Mouse (Mus musculus): ENCODE data around the gene Slc4a4. TPM values are rescaled to one million over a fixed set of nuclear protein-coding genes. Genes with fewer than 3 reads are reported as not detected.

The Slc4a4 gene
- polyA plus RNA-seq, 1 experiment = 6.3 TPM

- TF ChIP-seq CTCF (IDR thresholded peaks at IDR 0.05; ENCODE audit: borderline replicate concordance, extremely low read depth, insufficient read depth, insufficient read length) = no peak
- TF ChIP-seq POLR2A (IDR thresholded peaks at IDR 0.05; ENCODE audit: borderline replicate concordance, extremely low read depth, insufficient read depth, insufficient read length, poor library complexity, severe bottlenecking) = no peak
- no peak for DNase-seq (ENCODE audit: low read depth)
Measured at GRCm38 (mm10) chr5:88961351-88961761, 74.7 kb downstream of the Slc4a4 start.

- no peak for TF ChIP-seq POLR2A (IDR thresholded peaks at IDR 0.05; ENCODE audit: borderline replicate concordance, extremely low read depth, insufficient read depth, insufficient read length, poor library complexity, severe bottlenecking)
- TF ChIP-seq CTCF (IDR thresholded peaks at IDR 0.05; ENCODE audit: borderline replicate concordance, extremely low read depth, insufficient read depth, insufficient read length) = no peak
- no peak for DNase-seq (ENCODE audit: low read depth)
Measured at GRCm38 (mm10) chr5:88964685-88965290, 78.2 kb downstream of the Slc4a4 start.

- DNase-seq (ENCODE audit: low read depth) = no peak
- TF ChIP-seq POLR2A (IDR thresholded peaks at IDR 0.05; ENCODE audit: borderline replicate concordance, extremely low read depth, insufficient read depth, insufficient read length, poor library complexity, severe bottlenecking) (no peak), CTCF (IDR thresholded peaks at IDR 0.05; ENCODE audit: borderline replicate concordance, extremely low read depth, insufficient read depth, insufficient read length) (no peak)
Measured at GRCm38 (mm10) chr5:88966507-88966906, 79.9 kb downstream of the Slc4a4 start.

- TF ChIP-seq CTCF (IDR thresholded peaks at IDR 0.05; ENCODE audit: borderline replicate concordance, extremely low read depth, insufficient read depth, insufficient read length) (no peak), POLR2A (IDR thresholded peaks at IDR 0.05; ENCODE audit: borderline replicate concordance, extremely low read depth, insufficient read depth, insufficient read length, poor library complexity, severe bottlenecking) (no peak)
- DNase-seq (ENCODE audit: low read depth) = no peak
Measured at GRCm38 (mm10) chr5:88968923-88969639, 82.5 kb downstream of the Slc4a4 start.

GRCm38 (mm10) chr5:88971554-88971953 lies 84.9 kb downstream of the Slc4a4 start:
- TF ChIP-seq POLR2A (IDR thresholded peaks at IDR 0.05; ENCODE audit: borderline replicate concordance, extremely low read depth, insufficient read depth, insufficient read length, poor library complexity, severe bottlenecking) = no peak
- no peak for TF ChIP-seq CTCF (IDR thresholded peaks at IDR 0.05; ENCODE audit: borderline replicate concordance, extremely low read depth, insufficient read depth, insufficient read length)
- DNase-seq (ENCODE audit: low read depth) = no peak

- DNase-seq (ENCODE audit: low read depth) = no peak
- no peak for TF ChIP-seq CTCF (IDR thresholded peaks at IDR 0.05; ENCODE audit: borderline replicate concordance, extremely low read depth, insufficient read depth, insufficient read length)
- TF ChIP-seq POLR2A (IDR thresholded peaks at IDR 0.05; ENCODE audit: borderline replicate concordance, extremely low read depth, insufficient read depth, insufficient read length, poor library complexity, severe bottlenecking) = no peak
Measured at GRCm38 (mm10) chr5:88972277-88972676, 85.7 kb downstream of the Slc4a4 start.

- no peak for DNase-seq (ENCODE audit: low read depth)
- no peak for TF ChIP-seq POLR2A (IDR thresholded peaks at IDR 0.05; ENCODE audit: borderline replicate concordance, extremely low read depth, insufficient read depth, insufficient read length, poor library complexity, severe bottlenecking)
- no peak for TF ChIP-seq CTCF (IDR thresholded peaks at IDR 0.05; ENCODE audit: borderline replicate concordance, extremely low read depth, insufficient read depth, insufficient read length)
Measured at GRCm38 (mm10) chr5:88973130-88973529, 86.5 kb downstream of the Slc4a4 start.

GRCm38 (mm10) chr5:88975694-88976093 lies 89.1 kb downstream of the Slc4a4 start:
- no peak for TF ChIP-seq POLR2A (IDR thresholded peaks at IDR 0.05; ENCODE audit: borderline replicate concordance, extremely low read depth, insufficient read depth, insufficient read length, poor library complexity, severe bottlenecking)
- TF ChIP-seq CTCF (IDR thresholded peaks at IDR 0.05; ENCODE audit: borderline replicate concordance, extremely low read depth, insufficient read depth, insufficient read length) = no peak
- DNase-seq (ENCODE audit: low read depth) = peak; percentile 37

- TF ChIP-seq POLR2A (IDR thresholded peaks at IDR 0.05; ENCODE audit: borderline replicate concordance, extremely low read depth, insufficient read depth, insufficient read length, poor library complexity, severe bottlenecking) = no peak
- TF ChIP-seq CTCF (IDR thresholded peaks at IDR 0.05; ENCODE audit: borderline replicate concordance, extremely low read depth, insufficient read depth, insufficient read length) = no peak
- DNase-seq (ENCODE audit: low read depth) = no peak
Measured at GRCm38 (mm10) chr5:88976428-88976827, 89.8 kb downstream of the Slc4a4 start.

- no peak for DNase-seq (ENCODE audit: low read depth)
Measured at GRCm38 (mm10) chr5:88980740-88981139, 94.1 kb downstream of the Slc4a4 start.

GRCm38 (mm10) chr5:88981243-88982014 lies 94.8 kb downstream of the Slc4a4 start:
- TF ChIP-seq POLR2A (IDR thresholded peaks at IDR 0.05; ENCODE audit: borderline replicate concordance, extremely low read depth, insufficient read depth, insufficient read length, poor library complexity, severe bottlenecking) (no peak), CTCF (IDR thresholded peaks at IDR 0.05; ENCODE audit: borderline replicate concordance, extremely low read depth, insufficient read depth, insufficient read length) (no peak)
- no peak for DNase-seq (ENCODE audit: low read depth)

More at GRCm38 (mm10) chr5:88980740-88981139, 94.1 kb downstream of the Slc4a4 start:
- TF ChIP-seq CTCF (IDR thresholded peaks at IDR 0.05; ENCODE audit: borderline replicate concordance, extremely low read depth, insufficient read depth, insufficient read length) (no peak), POLR2A (IDR thresholded peaks at IDR 0.05; ENCODE audit: borderline replicate concordance, extremely low read depth, insufficient read depth, insufficient read length, poor library complexity, severe bottlenecking) (no peak)
